Mouse (Mus musculus): ENCODE data around the gene Bsdc1.
"Not testable (repeated sequence)": the region's sequence is repeated elsewhere in the genome, so short reads cannot be mapped to it uniquely, and the experiment has no call there.

The Bsdc1 gene

GRCm38 (mm10) chr4:129461183-129461960 lies at the start of gene Bsdc1:
Gene Bsdc1 (plus strand): TSS chr4:129461581.
- Histone ChIP-seq H3K36me3 (ENCODE audit: control insufficient read depth, insufficient read depth, low read length, poor library complexity, severe bottlenecking) (peaks cover 3% of the 10 kb centered on the region; the same call in 1 of the 2 replicates), H3K27me3 (ENCODE audit: control insufficient read depth, insufficient read depth, low read length, poor library complexity, severe bottlenecking) (no peaks in the 10 kb centered on the region)
- DNase-seq (ENCODE audit: low read depth, low spot score) = peak; percentile 100

GRCm38 (mm10) chr4:129415892-129416291 lies 45.5 kb upstream of the Bsdc1 start:
- no peak for DNase-seq (ENCODE audit: low read depth, low spot score)
- no peaks in the 10 kb centered on the region for H3K27me3 ChIP-seq (ENCODE audit: control insufficient read depth, insufficient read depth, low read length, poor library complexity, severe bottlenecking)

GRCm38 (mm10) chr4:129416478-129416877 lies 44.9 kb upstream of the Bsdc1 start:
- H3K27me3 ChIP-seq (ENCODE audit: control insufficient read depth, insufficient read depth, low read length, poor library complexity, severe bottlenecking) = no peaks in the 10 kb centered on the region
- DNase-seq (ENCODE audit: low read depth, low spot score) = no peak
- no peaks in the 10 kb centered on the region for H3K36me3 ChIP-seq (ENCODE audit: control insufficient read depth, insufficient read depth, low read length, poor library complexity, severe bottlenecking)

More at GRCm38 (mm10) chr4:129415892-129416291, 45.5 kb upstream of the Bsdc1 start:
- H3K36me3 ChIP-seq (ENCODE audit: control insufficient read depth, insufficient read depth, low read length, poor library complexity, severe bottlenecking) = no peaks in the 10 kb centered on the region

GRCm38 (mm10) chr4:129418321-129418720 lies 43.1 kb upstream of the Bsdc1 start:
- no peaks in the 10 kb centered on the region for H3K27me3 ChIP-seq (ENCODE audit: control insufficient read depth, insufficient read depth, low read length, poor library complexity, severe bottlenecking)
- H3K36me3 ChIP-seq (ENCODE audit: control insufficient read depth, insufficient read depth, low read length, poor library complexity, severe bottlenecking) = no peaks in the 10 kb centered on the region
- DNase-seq (ENCODE audit: low read depth, low spot score) = no peak

- no peak for DNase-seq (ENCODE audit: low read depth, low spot score)
- 0 out of 2 replicates have a peak, but pooled peaks cover 2% of the 10 kb centered on the region for H3K27me3 ChIP-seq (ENCODE audit: control insufficient read depth, insufficient read depth, low read length, poor library complexity, severe bottlenecking)
- no peaks in the 10 kb centered on the region for H3K36me3 ChIP-seq (ENCODE audit: control insufficient read depth, insufficient read depth, low read length, poor library complexity, severe bottlenecking)
Measured at GRCm38 (mm10) chr4:129440340-129441063, 20.9 kb upstream of the Bsdc1 start, which contains the start of gene Zbtb8b. Gene Zbtb8b (minus strand): TSS chr4:129440853.

- Histone ChIP-seq H3K36me3 (ENCODE audit: control insufficient read depth, insufficient read depth, low read length, poor library complexity, severe bottlenecking) (no peaks in the 10 kb centered on the region), H3K27me3 (ENCODE audit: control insufficient read depth, insufficient read depth, low read length, poor library complexity, severe bottlenecking) (0 out of 2 replicates have a peak, but pooled peaks cover 2% of the 10 kb centered on the region)
- DNase-seq (ENCODE audit: low read depth, low spot score) = no peak
Measured at GRCm38 (mm10) chr4:129441145-129441544, 20.2 kb upstream of the Bsdc1 start.

GRCm38 (mm10) chr4:129447360-129447759 lies 14.0 kb upstream of the Bsdc1 start:
- Histone ChIP-seq H3K27me3 (ENCODE audit: control insufficient read depth, insufficient read depth, low read length, poor library complexity, severe bottlenecking) (no peaks in the 10 kb centered on the region), H3K36me3 (ENCODE audit: control insufficient read depth, insufficient read depth, low read length, poor library complexity, severe bottlenecking) (no peaks in the 10 kb centered on the region)
- DNase-seq (ENCODE audit: low read depth, low spot score) = no peak

- no peaks in the 10 kb centered on the region for H3K36me3 ChIP-seq (ENCODE audit: control insufficient read depth, insufficient read depth, low read length, poor library complexity, severe bottlenecking)
- no peak for DNase-seq (ENCODE audit: low read depth, low spot score)
- no peaks in the 10 kb centered on the region for H3K27me3 ChIP-seq (ENCODE audit: control insufficient read depth, insufficient read depth, low read length, poor library complexity, severe bottlenecking)
Measured at GRCm38 (mm10) chr4:129447778-129448563, 13.4 kb upstream of the Bsdc1 start.

GRCm38 (mm10) chr4:129448713-129449112 lies 12.7 kb upstream of the Bsdc1 start:
- no peaks in the 10 kb centered on the region for H3K36me3 ChIP-seq (ENCODE audit: control insufficient read depth, insufficient read depth, low read length, poor library complexity, severe bottlenecking)
- DNase-seq (ENCODE audit: low read depth, low spot score) = no peak
- no peaks in the 10 kb centered on the region for H3K27me3 ChIP-seq (ENCODE audit: control insufficient read depth, insufficient read depth, low read length, poor library complexity, severe bottlenecking)

- DNase-seq (ENCODE audit: low read depth, low spot score) = peak; percentile 39
- H3K27me3 ChIP-seq (ENCODE audit: control insufficient read depth, insufficient read depth, low read length, poor library complexity, severe bottlenecking) = no peaks in the 10 kb centered on the region
- H3K36me3 ChIP-seq (ENCODE audit: control insufficient read depth, insufficient read depth, low read length, poor library complexity, severe bottlenecking) = no peaks in the 10 kb centered on the region
Measured at GRCm38 (mm10) chr4:129450851-129451250, 10.5 kb upstream of the Bsdc1 start.

GRCm38 (mm10) chr4:129451471-129452169 lies 9.8 kb upstream of the Bsdc1 start:
- DNase-seq (ENCODE audit: low read depth, low spot score) = no peak

GRCm38 (mm10) chr4:129455265-129455664 lies 6.1 kb upstream of the Bsdc1 start:
- H3K27me3 ChIP-seq (ENCODE audit: control insufficient read depth, insufficient read depth, low read length, poor library complexity, severe bottlenecking) = no peaks in the 10 kb centered on the region
- DNase-seq (ENCODE audit: low read depth, low spot score) = peak; percentile 88
- H3K36me3 ChIP-seq (ENCODE audit: control insufficient read depth, insufficient read depth, low read length, poor library complexity, severe bottlenecking) = no peaks in the 10 kb centered on the region

More at GRCm38 (mm10) chr4:129451471-129452169, 9.8 kb upstream of the Bsdc1 start:
- no peaks in the 10 kb centered on the region for H3K36me3 ChIP-seq (ENCODE audit: control insufficient read depth, insufficient read depth, low read length, poor library complexity, severe bottlenecking)
- H3K27me3 ChIP-seq (ENCODE audit: control insufficient read depth, insufficient read depth, low read length, poor library complexity, severe bottlenecking) = no peaks in the 10 kb centered on the region

- Histone ChIP-seq H3K36me3 (ENCODE audit: control insufficient read depth, insufficient read depth, low read length, poor library complexity, severe bottlenecking) (no peaks in the 10 kb centered on the region), H3K27me3 (ENCODE audit: control insufficient read depth, insufficient read depth, low read length, poor library complexity, severe bottlenecking) (no peaks in the 10 kb centered on the region)
- DNase-seq (ENCODE audit: low read depth, low spot score) = no peak
Measured at GRCm38 (mm10) chr4:129456126-129456525, 5.3 kb upstream of the Bsdc1 start.

- DNase-seq (ENCODE audit: low read depth, low spot score); H3K36me3 ChIP-seq (ENCODE audit: control insufficient read depth, insufficient read depth, low read length, poor library complexity, severe bottlenecking); H3K27me3 ChIP-seq (ENCODE audit: control insufficient read depth, insufficient read depth, low read length, poor library complexity, severe bottlenecking): not testable (repeated sequence)
Measured at GRCm38 (mm10) chr4:129457311-129457710, 4.1 kb upstream of the Bsdc1 start.

Measured in splenic B cell, adult 2 months (primary cell).